Mouse (Mus musculus) megakaryocyte-erythroid progenitor cell, adult 5 weeks (primary cell): ENCODE measurements around the gene Olfr481. TPM values are rescaled to one million over a fixed set of nuclear protein-coding genes. Genes with fewer than 3 reads are reported as not detected.

Experiments used
- polyA plus RNA-seq: library from polyadenylated mRNA; stranded (reverse); fragments of >175 nt; gene quantifications from 2 replicates; pipeline ENCODE4 v1.2.3, GENCODE M21; 2012

The Olfr481 gene
- polyA plus RNA-seq: not detected in 2 replicates

GRCm38 (mm10) chr7:108079555-108079954 is at the start of gene Olfr481:
Gene Olfr481 (plus strand): TSS chr7:108079855.

GRCm38 (mm10) chr7:108033889-108034288 is 45.8 kb upstream of the Olfr481 start, which contains the start of gene Olfr478:
Gene Olfr478 (minus strand): TSS chr7:108033989.

GRCm38 (mm10) chr7:108050393-108050792 is 29.3 kb upstream of the Olfr481 start, which contains the start of gene Olfr479:
Gene Olfr479 (plus strand): TSS chr7:108050693.

GRCm38 (mm10) chr7:108067246-108067645 is 12.4 kb upstream of the Olfr481 start, which contains the start of gene Olfr480:
Gene Olfr480 (minus strand): TSS chr7:108067346.

GRCm38 (mm10) chr7:108097486-108097885 is 17.8 kb downstream of the Olfr481 start, which contains the start of gene Olfr482:
Gene Olfr482 (minus strand): TSS chr7:108097586.

GRCm38 (mm10) chr7:108100549-108100948 is 20.9 kb downstream of the Olfr481 start, which contains the start of gene Olfr483:
Gene Olfr483 (plus strand): TSS chr7:108100849.

GRCm38 (mm10) chr7:108127349-108127748 is 47.7 kb downstream of the Olfr481 start, which contains the start of gene Olfr484:
Gene Olfr484 (minus strand): TSS chr7:108127449.

Other genes starting within 250 kb of the Olfr481 start
- not detected in 2 replicates for gene Olfr470, start 232.4 kb upstream of the Olfr481 start, polyA plus RNA-seq
- not detected in 2 replicates for gene Olfr472, start 182.0 kb upstream of the Olfr481 start, polyA plus RNA-seq
- not detected in 2 replicates for gene Olfr473, start 149.4 kb upstream of the Olfr481 start, polyA plus RNA-seq
- gene Olfr474, start 125.2 kb upstream of the Olfr481 start, polyA plus RNA-seq: not detected in 2 replicates
- gene Olfr476, start 115.1 kb upstream of the Olfr481 start, polyA plus RNA-seq: not detected in 2 replicates
- not detected in 2 replicates for gene Olfr477, start 93.2 kb upstream of the Olfr481 start, polyA plus RNA-seq
- gene Olfr478, start 45.9 kb upstream of the Olfr481 start, polyA plus RNA-seq: not detected in 2 replicates
- gene Olfr479, start 29.2 kb upstream of the Olfr481 start, polyA plus RNA-seq: not detected in 2 replicates
- gene Olfr480, start 12.5 kb upstream of the Olfr481 start, polyA plus RNA-seq: not detected in 2 replicates
- gene Olfr482, start 17.7 kb downstream of the Olfr481 start, polyA plus RNA-seq: not detected in 2 replicates
- not detected in 2 replicates for gene Olfr483, start 21.0 kb downstream of the Olfr481 start, polyA plus RNA-seq
- not detected in 2 replicates for gene Olfr484, start 47.6 kb downstream of the Olfr481 start, polyA plus RNA-seq
- not detected in 2 replicates for gene Olfr485, start 80.0 kb downstream of the Olfr481 start, polyA plus RNA-seq
- not detected in 2 replicates for gene Olfr486, start 92.9 kb downstream of the Olfr481 start, polyA plus RNA-seq
- not detected in 2 replicates for gene Olfr487, start 134.8 kb downstream of the Olfr481 start, polyA plus RNA-seq
- gene Olfr488, start 178.5 kb downstream of the Olfr481 start, polyA plus RNA-seq: not detected in 2 replicates
- gene Olfr490, start 209.1 kb downstream of the Olfr481 start, polyA plus RNA-seq: not detected in 2 replicates
- gene Olfr491, start 233.6 kb downstream of the Olfr481 start, polyA plus RNA-seq: not detected in 2 replicates
- not detected in 2 replicates for gene Olfr492, start 243.8 kb downstream of the Olfr481 start, polyA plus RNA-seq